Mouse (Mus musculus): Measurements from ENCODE around the gene Fam186b.

Gene Fam186b

GRCm38 (mm10) chr15:99320168-99320674, 24.5 kb upstream of the Fam186b start:
- DNase-seq (ENCODE audit: low spot score), result no peak

DNA sequence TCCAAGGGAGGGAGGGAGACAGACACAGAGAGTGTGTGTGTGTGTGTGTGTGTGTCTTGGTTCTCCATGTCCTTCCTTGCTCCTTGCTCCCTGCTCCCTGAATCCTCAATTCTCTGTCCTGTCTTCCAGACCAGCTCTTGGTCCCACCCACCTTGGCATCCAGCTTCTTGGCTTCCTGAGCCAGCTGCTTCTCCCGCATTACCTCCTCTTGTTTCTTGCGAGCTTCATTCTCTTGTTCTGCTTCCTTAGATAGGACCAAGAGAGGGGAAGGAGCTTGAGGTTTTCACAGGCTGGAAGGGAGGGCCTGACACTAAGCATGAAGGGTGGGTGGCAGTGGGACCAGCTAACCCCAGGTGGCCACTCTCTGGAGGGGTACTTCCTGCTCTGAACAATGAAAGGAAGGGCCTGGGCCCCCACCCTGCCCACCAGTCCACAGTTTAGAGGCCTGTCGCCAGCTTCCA, 23.8 kb upstream of the Fam186b start:
- DNase-seq (ENCODE audit: low spot score), result no peak

DNA sequence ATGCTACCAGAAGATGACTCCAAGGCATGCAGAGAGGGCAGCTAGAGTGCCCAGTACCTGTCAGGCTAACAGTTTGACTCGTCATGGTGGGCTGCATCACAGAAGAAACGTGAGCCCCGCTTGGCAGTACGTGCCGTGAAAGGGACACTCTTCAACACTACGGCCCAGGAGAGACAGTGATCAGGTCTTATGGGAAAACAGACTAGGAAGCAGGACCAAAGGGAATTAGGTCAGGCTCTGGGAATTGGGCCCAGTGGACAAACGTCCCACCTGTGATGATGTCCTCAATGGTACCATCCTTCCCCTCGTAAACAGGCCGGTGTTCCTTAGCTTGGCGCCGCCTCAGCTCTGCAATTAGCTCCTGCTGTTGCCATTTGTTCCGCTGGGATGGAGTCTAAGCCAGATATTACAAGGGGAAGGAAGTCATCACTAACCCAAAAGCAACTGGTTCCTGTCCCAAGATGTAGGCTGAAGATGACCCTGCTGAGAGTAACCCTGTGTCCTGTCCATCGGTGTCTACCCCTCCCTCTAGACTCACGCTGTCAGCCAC, 23.2 kb upstream of the Fam186b start:
- no peak for DNase-seq (ENCODE audit: low spot score)

DNA sequence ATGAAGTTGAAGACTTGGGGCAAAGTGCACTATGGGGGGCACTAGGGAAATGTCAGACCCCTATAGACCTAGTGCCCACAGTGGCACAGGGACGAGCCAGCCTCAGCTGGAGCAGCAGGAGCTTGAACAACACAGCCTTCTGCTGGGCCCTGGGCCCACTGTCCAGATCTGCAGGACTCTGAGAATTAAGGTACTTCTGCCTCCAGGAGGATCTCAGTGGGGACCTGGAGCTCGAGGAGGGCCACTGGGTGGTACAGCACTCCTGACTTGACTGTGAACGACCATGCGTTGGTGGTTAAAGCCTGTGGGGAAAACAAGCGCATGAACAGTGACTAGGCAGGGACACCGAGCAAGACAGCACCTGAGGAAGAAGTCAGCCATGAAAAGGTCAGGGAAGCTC, 22.4 kb upstream of the Fam186b start:
- no peak for DNase-seq (ENCODE audit: low spot score)

GRCm38 (mm10) chr15:99317267-99317651, 21.6 kb upstream of the Fam186b start:
- no peak for DNase-seq (ENCODE audit: low spot score)

DNA sequence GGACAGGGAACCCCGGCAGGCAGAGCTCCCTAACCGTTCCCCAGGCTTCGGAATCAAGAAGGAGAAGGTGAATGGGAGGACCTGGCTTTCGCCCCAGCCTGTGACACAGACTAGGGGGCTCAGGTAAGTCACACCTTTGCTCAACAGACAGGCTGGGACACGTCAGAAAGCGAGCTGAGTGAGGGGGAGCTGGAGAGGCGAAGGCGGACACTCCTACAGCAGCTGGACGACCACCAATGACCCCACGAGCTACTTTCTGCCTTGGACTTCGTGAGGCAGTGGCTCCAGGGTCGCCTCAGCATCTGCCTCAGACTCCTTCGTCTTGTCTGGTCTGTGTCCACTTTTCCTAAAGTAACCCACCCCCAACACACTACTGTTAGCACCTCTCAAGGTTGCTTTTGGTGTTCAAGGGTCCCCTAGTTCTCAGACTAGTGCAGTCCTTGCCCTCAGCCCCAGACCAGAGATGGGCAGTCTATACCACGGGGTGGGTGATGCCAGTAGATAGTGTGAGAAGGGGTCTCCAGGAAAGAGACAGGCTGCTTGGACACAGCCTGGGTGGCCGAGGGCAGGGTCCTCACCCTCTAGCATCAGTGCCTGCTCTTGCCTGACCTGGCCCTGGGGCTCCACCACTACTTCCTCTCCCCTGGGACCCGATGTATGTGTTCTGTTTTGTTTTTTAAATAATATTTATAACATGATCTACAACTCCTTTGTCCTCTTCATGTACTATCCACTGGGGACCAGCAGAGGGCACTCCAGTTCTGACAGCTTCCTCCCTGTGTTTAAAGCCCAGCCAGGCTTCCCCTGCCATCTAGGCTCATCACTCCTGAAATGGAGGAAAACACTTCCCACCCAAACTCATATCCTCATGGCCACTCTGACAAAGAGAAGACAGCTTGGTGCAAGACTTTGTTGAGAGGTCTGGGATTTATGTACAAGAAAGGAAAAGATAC, 20.9 kb upstream of the Fam186b start:
- DNase-seq (ENCODE audit: low spot score), result peak; percentile 83

GRCm38 (mm10) chr15:99314891-99315290, 19.2 kb upstream of the Fam186b start:
- DNase-seq (ENCODE audit: low spot score), result no peak

DNA sequence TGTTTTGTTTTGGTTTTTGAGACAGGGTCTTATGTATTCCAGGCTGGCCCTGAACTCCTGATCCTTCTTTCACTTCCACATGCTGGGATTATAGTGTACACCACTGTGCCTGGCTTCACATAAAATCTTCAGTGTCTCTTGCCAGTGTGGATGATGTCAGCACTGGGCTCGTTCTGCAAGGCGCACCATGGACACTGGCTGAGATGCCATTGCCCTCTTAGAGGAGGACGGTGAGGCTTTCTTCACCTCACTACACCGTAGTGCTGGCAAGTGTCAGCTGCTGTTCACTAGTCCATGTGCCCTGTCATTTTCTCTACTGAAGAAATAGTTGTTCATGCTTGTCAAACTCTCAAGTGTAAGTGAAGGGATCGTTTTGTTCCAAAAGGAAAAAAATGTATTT, 14.9 kb upstream of the Fam186b start:
- DNase-seq (ENCODE audit: low spot score), result no peak

DNA sequence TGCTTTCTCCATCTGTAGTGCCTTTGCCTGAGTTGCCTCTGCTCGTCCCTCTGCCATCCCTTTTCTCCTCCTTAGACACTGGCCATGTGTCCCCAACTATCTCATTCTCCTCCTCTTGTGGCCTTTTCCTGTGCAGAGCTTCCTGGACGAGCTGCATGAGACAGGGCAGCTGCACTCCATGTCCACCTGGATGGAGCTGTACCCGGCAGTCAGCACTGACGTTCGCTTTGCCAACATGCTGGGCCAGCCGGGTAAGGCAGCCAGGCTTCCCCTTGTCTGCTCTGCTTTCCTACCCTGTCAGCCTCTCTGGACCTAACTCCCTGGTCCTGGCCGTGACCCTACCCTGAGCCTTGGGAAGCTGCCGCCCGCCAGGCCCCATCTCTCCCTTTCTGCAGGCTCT, 13.9 kb upstream of the Fam186b start:
- DNase-seq (ENCODE audit: low spot score), result no peak

GRCm38 (mm10) chr15:99307476-99307875, 11.8 kb upstream of the Fam186b start:
- no peak for DNase-seq (ENCODE audit: low spot score)

GRCm38 (mm10) chr15:99296213-99296612, 525 bp upstream of the Fam186b start:
- DNase-seq (ENCODE audit: low spot score), result no peak

GRCm38 (mm10) chr15:99294813-99295374, 794 bp downstream of the Fam186b start, which contains the start of gene Prpf40b:
Gene Prpf40b, plus strand, starts transcription at chr15:99295087.
- peak; percentile 93 for DNase-seq (ENCODE audit: low spot score)

DNA sequence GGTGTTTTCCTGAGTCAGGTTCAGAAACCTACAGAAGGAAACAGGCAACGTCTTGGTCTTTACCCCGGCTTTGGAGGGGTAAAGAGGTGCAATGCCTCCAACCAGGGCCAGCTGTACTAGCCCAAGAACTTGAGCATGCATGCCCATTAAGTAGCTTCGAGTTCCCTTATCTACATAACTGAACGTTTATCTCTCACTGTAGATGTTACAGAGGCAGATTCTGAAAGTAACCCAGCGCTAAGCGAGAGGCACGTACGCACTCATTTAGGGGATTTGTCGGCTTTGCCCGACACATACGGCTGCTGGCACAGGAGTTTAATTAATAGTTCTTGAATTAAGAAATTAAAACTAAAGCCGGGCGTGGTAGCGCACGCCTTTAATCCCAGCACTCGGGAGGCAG, 1.4 kb downstream of the Fam186b start:
- no peak for DNase-seq (ENCODE audit: low spot score)

GRCm38 (mm10) chr15:99290586-99290985, 5.1 kb downstream of the Fam186b start:
- DNase-seq (ENCODE audit: low spot score), result no peak

DNA sequence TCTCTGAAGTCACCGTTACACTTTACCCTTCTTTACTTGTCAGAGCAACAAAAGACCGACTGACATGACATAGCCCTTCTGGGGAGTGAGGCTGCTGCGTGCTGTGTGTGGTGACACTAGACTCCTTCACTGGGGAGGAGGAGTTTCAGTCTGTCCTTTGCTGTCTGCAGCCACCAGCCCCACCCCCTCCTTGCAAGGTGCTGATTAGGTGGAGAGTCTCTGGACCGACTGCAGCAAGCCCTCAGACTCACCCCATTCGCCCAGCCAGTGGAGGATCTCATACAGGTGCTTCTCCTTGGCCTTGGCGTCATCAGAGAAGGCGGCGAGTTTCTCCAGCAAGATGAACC, 10.5 kb downstream of the Fam186b start:
- no peak for DNase-seq (ENCODE audit: low spot score)

DNA sequence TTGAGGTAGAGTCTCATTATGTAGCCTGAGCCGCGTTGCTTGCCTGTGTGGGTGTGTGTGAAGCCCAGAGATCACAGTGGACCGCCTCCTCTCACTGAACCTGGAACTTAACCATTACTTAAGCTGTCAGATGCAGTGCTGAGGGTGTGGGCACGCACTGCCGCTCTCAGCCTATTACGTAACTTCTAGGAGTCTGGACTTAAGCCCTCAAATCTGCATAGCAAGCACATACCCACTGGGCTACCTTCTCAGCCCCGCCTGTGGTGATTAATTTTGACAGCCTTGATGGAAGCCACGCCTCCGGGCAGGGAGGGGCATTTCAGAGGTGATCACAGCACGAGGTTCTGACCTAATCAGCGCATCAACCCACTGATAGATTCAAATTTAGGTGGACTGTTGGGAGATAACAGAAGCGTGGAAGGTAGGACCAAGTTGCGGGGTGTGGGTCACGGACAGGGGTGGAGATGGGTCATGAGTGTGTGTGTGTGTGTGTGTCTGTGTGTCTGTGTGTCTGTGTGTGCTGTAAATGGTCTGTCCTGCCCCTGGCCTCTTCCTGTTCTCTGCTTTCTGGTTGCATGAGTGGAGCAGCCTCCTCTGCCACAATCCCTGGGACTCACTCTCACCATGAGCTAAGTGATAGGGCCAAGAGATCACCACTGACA, 11.0 kb downstream of the Fam186b start:
- peak; percentile 68 for DNase-seq (ENCODE audit: low spot score)

GRCm38 (mm10) chr15:99283456-99283855, 12.2 kb downstream of the Fam186b start:
- peak; percentile 51 for DNase-seq (ENCODE audit: low spot score)

GRCm38 (mm10) chr15:99278271-99278670, 17.4 kb downstream of the Fam186b start:
- peak; percentile 42 for DNase-seq (ENCODE audit: low spot score)

GRCm38 (mm10) chr15:99276095-99276494, 19.6 kb downstream of the Fam186b start:
- no peak for DNase-seq (ENCODE audit: low spot score)

- peak; percentile 91 for DNase-seq (ENCODE audit: low spot score)
Measured at GRCm38 (mm10) chr15:99265679-99266078, 30.0 kb downstream of the Fam186b start.

- no peak for DNase-seq (ENCODE audit: low spot score)
Measured at GRCm38 (mm10) chr15:99264363-99264762, 31.3 kb downstream of the Fam186b start.

GRCm38 (mm10) chr15:99262702-99263101, 33.0 kb downstream of the Fam186b start:
- no peak for DNase-seq (ENCODE audit: low spot score)
